Mouse (Mus musculus) central nervous system, embryonic 18 days (tissue): ENCODE data around the gene Aste1. TPM values are rescaled to one million over a fixed set of nuclear protein-coding genes. Genes with fewer than 3 reads are reported as not detected.

Experiments
- polyA plus RNA-seq: library from polyadenylated mRNA; depleted of rRNA; stranded (reverse); fragments of >200 nt; gene quantifications from 2 replicates; pipeline ENCODE4 v1.2.3, GENCODE M21; 2012; rRNA removed

The Aste1 gene
- polyA plus RNA-seq, result 8.2 and 9.1 TPM in 2 replicates

DNA sequence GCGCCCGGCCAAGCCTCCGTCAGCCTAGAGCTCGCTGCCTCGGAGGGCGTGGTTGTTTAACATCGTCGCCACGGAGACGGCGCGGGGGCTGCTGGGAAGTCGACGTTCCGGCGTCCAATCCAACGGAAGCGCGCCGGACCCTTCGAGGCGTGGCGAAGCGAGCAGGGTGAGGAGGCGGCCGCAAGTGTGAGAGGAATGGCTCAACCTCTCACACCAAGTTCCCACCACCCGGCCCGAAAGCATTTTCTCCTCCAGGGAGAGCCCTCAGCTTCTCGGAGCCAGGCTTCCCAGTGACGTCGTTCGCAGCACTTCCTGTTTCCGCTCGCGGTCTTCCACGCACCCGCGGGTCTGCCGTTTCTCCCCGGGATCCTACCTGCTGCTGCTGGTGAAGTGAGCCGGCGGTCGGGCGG lies at the start of gene Aste1, which contains the start of gene Nek11:
Aste1 (plus strand) TSS at position 175 of the 410 bp plus-strand sequence.
Nek11 (minus strand) TSS at position 307 of the 410 bp plus-strand sequence.

Other genes with a start within 250 kb of the Aste1 start
- gene Nek11, start 132 bp downstream of the Aste1 start, polyA plus RNA-seq, result 1.3 and 1.7 TPM in 2 replicates
- gene Atp2c1, start 131.9 kb downstream of the Aste1 start, polyA plus RNA-seq, result 126 and 141 TPM in 2 replicates
- 16.8 and 19.3 TPM in 2 replicates for gene Pik3r4, start 247.6 kb downstream of the Aste1 start, polyA plus RNA-seq